Mouse (Mus musculus): ENCODE data around the gene Dcaf15. TPM values are rescaled to one million over a fixed set of nuclear protein-coding genes. Genes with fewer than 3 reads are reported as not detected.

Gene Dcaf15
- polyA plus RNA-seq, 1 experiment: 44.0 TPM

- H3K27ac ChIP-seq (ENCODE audit: insufficient read depth, low read length): no peak overlapping the region
- H3K36me3 ChIP-seq (ENCODE audit: control insufficient read depth, insufficient read depth, low read length, poor library complexity, severe bottlenecking): peaks cover 20% of the 10 kb centered on the region
- no peaks in the 10 kb centered on the region for H3K4me1 ChIP-seq (ENCODE audit: control insufficient read depth, insufficient read depth, low read length)
- no peak overlapping the region for H3K9ac ChIP-seq (ENCODE audit: low read depth, poor library complexity, severe bottlenecking)
- no peaks in the 10 kb centered on the region for H3K9me3 ChIP-seq (replicated peaks; ENCODE audit: control insufficient read depth, insufficient read depth, low read length, poor library complexity, severe bottlenecking)
- TF ChIP-seq POLR2A (IDR thresholded peaks at IDR 0.05; ENCODE audit: insufficient read depth, low read length): no peak
- TF ChIP-seq EP300 (IDR thresholded peaks at IDR 0.05; ENCODE audit: insufficient read depth, low read depth, low read length): no peak
- no peak for TF ChIP-seq CTCF (IDR thresholded peaks at IDR 0.05; ENCODE audit: low read depth, low read length)
- no peaks in the 10 kb centered on the region for H3K27me3 ChIP-seq (ENCODE audit: control insufficient read depth, insufficient read depth, low read length, poor library complexity, severe bottlenecking)
- no peak overlapping the region for H3K4me3 ChIP-seq (ENCODE audit: low read depth, low read length)
Observed at GRCm38 (mm10) chr8:84096061-84096460, 8.5 kb downstream of the Dcaf15 start.

- Histone ChIP-seq H3K9ac (ENCODE audit: low read depth, poor library complexity, severe bottlenecking) (no peak overlapping the region), H3K27ac (ENCODE audit: insufficient read depth, low read length) (no peak overlapping the region), H3K4me3 (ENCODE audit: low read depth, low read length) (no peak overlapping the region), H3K9me3 (replicated peaks; ENCODE audit: control insufficient read depth, insufficient read depth, low read length, poor library complexity, severe bottlenecking) (no peaks in the 10 kb centered on the region), H3K4me1 (ENCODE audit: control insufficient read depth, insufficient read depth, low read length) (no peaks in the 10 kb centered on the region), H3K27me3 (ENCODE audit: control insufficient read depth, insufficient read depth, low read length, poor library complexity, severe bottlenecking) (no peaks in the 10 kb centered on the region), H3K36me3 (ENCODE audit: control insufficient read depth, insufficient read depth, low read length, poor library complexity, severe bottlenecking) (no peaks in the 10 kb centered on the region; the same call in 1 of the 2 replicates)
- TF ChIP-seq CTCF (IDR thresholded peaks at IDR 0.05; ENCODE audit: low read depth, low read length) (no peak), POLR2A (IDR thresholded peaks at IDR 0.05; ENCODE audit: insufficient read depth, low read length) (no peak), EP300 (IDR thresholded peaks at IDR 0.05; ENCODE audit: insufficient read depth, low read depth, low read length) (no peak)
Observed at GRCm38 (mm10) chr8:84090585-84090984, 14.0 kb downstream of the Dcaf15 start.

- no peak overlapping the region for H3K9ac ChIP-seq (ENCODE audit: low read depth, poor library complexity, severe bottlenecking)
- H3K27me3 ChIP-seq (ENCODE audit: control insufficient read depth, insufficient read depth, low read length, poor library complexity, severe bottlenecking): no peaks in the 10 kb centered on the region
- TF ChIP-seq CTCF (IDR thresholded peaks at IDR 0.05; ENCODE audit: low read depth, low read length) (no peak), EP300 (IDR thresholded peaks at IDR 0.05; ENCODE audit: insufficient read depth, low read depth, low read length) (no peak), POLR2A (IDR thresholded peaks at IDR 0.05; ENCODE audit: insufficient read depth, low read length) (no peak)
- no peak overlapping the region for H3K4me3 ChIP-seq (ENCODE audit: low read depth, low read length)
- H3K27ac ChIP-seq (ENCODE audit: insufficient read depth, low read length): no peak overlapping the region
- no peaks in the 10 kb centered on the region; the same call in 1 of the 2 replicates for H3K36me3 ChIP-seq (ENCODE audit: control insufficient read depth, insufficient read depth, low read length, poor library complexity, severe bottlenecking)
- no peaks in the 10 kb centered on the region for H3K4me1 ChIP-seq (ENCODE audit: control insufficient read depth, insufficient read depth, low read length)
- H3K9me3 ChIP-seq (replicated peaks; ENCODE audit: control insufficient read depth, insufficient read depth, low read length, poor library complexity, severe bottlenecking): no peaks in the 10 kb centered on the region
Observed at GRCm38 (mm10) chr8:84089277-84089676, 15.3 kb downstream of the Dcaf15 start.

- Histone ChIP-seq H3K4me1 (ENCODE audit: control insufficient read depth, insufficient read depth, low read length) (peaks cover 2% of the 10 kb centered on the region), H3K9ac (ENCODE audit: low read depth, poor library complexity, severe bottlenecking) (no peak overlapping the region), H3K27me3 (ENCODE audit: control insufficient read depth, insufficient read depth, low read length, poor library complexity, severe bottlenecking) (no peaks in the 10 kb centered on the region), H3K27ac (ENCODE audit: insufficient read depth, low read length) (no peak overlapping the region), H3K36me3 (ENCODE audit: control insufficient read depth, insufficient read depth, low read length, poor library complexity, severe bottlenecking) (no peaks in the 10 kb centered on the region; the same call in 1 of the 2 replicates), H3K9me3 (replicated peaks; ENCODE audit: control insufficient read depth, insufficient read depth, low read length, poor library complexity, severe bottlenecking) (no peaks in the 10 kb centered on the region), H3K4me3 (ENCODE audit: low read depth, low read length) (no peak overlapping the region)
- no peak for TF ChIP-seq POLR2A (IDR thresholded peaks at IDR 0.05; ENCODE audit: insufficient read depth, low read length)
- TF ChIP-seq EP300 (IDR thresholded peaks at IDR 0.05; ENCODE audit: insufficient read depth, low read depth, low read length): no peak
- TF ChIP-seq CTCF (IDR thresholded peaks at IDR 0.05; ENCODE audit: low read depth, low read length): no peak
Observed at GRCm38 (mm10) chr8:84087821-84088220, 16.7 kb downstream of the Dcaf15 start.

GRCm38 (mm10) chr8:84087156-84087555 is 17.4 kb downstream of the Dcaf15 start:
- no peaks in the 10 kb centered on the region for H3K9me3 ChIP-seq (replicated peaks; ENCODE audit: control insufficient read depth, insufficient read depth, low read length, poor library complexity, severe bottlenecking)
- peaks cover 2% of the 10 kb centered on the region for H3K4me1 ChIP-seq (ENCODE audit: control insufficient read depth, insufficient read depth, low read length)
- H3K27ac ChIP-seq (ENCODE audit: insufficient read depth, low read length): no peak overlapping the region
- no peaks in the 10 kb centered on the region for H3K27me3 ChIP-seq (ENCODE audit: control insufficient read depth, insufficient read depth, low read length, poor library complexity, severe bottlenecking)
- TF ChIP-seq POLR2A (IDR thresholded peaks at IDR 0.05; ENCODE audit: insufficient read depth, low read length) (no peak), EP300 (IDR thresholded peaks at IDR 0.05; ENCODE audit: insufficient read depth, low read depth, low read length) (no peak), CTCF (IDR thresholded peaks at IDR 0.05; ENCODE audit: low read depth, low read length) (no peak)
- H3K9ac ChIP-seq (ENCODE audit: low read depth, poor library complexity, severe bottlenecking): no peak overlapping the region
- H3K36me3 ChIP-seq (ENCODE audit: control insufficient read depth, insufficient read depth, low read length, poor library complexity, severe bottlenecking): no peaks in the 10 kb centered on the region; the same call in 1 of the 2 replicates
- no peak overlapping the region for H3K4me3 ChIP-seq (ENCODE audit: low read depth, low read length)

- Histone ChIP-seq H3K4me3 (ENCODE audit: low read depth, low read length) (peak overlapping the region; percentile 26), H3K9ac (ENCODE audit: low read depth, poor library complexity, severe bottlenecking) (peak overlapping the region; percentile 16), H3K36me3 (ENCODE audit: control insufficient read depth, insufficient read depth, low read length, poor library complexity, severe bottlenecking) (peaks cover 3% of the 10 kb centered on the region; the same call in 1 of the 2 replicates), H3K27me3 (ENCODE audit: control insufficient read depth, insufficient read depth, low read length, poor library complexity, severe bottlenecking) (no peaks in the 10 kb centered on the region), H3K9me3 (replicated peaks; ENCODE audit: control insufficient read depth, insufficient read depth, low read length, poor library complexity, severe bottlenecking) (no peaks in the 10 kb centered on the region), H3K4me1 (ENCODE audit: control insufficient read depth, insufficient read depth, low read length) (peaks cover 2% of the 10 kb centered on the region), H3K27ac (ENCODE audit: insufficient read depth, low read length) (no peak overlapping the region)
- TF ChIP-seq CTCF (IDR thresholded peaks at IDR 0.05; ENCODE audit: low read depth, low read length): no peak
- TF ChIP-seq POLR2A (IDR thresholded peaks at IDR 0.05; ENCODE audit: insufficient read depth, low read length): no peak
- TF ChIP-seq EP300 (IDR thresholded peaks at IDR 0.05; ENCODE audit: insufficient read depth, low read depth, low read length): no peak
Observed at GRCm38 (mm10) chr8:84084341-84085115, 20.0 kb downstream of the Dcaf15 start.

All from ES-Bruce4 (cell line).